Mouse (Mus musculus): ENCODE results near the gene 2010111I01Rik.

The 2010111I01Rik gene

GRCm38 (mm10) chr13:63112043-63112597 lies 147.4 kb downstream of the 2010111I01Rik start:
- DNase-seq (ENCODE audit: low spot score in 2 of 2): no peak

DNA sequence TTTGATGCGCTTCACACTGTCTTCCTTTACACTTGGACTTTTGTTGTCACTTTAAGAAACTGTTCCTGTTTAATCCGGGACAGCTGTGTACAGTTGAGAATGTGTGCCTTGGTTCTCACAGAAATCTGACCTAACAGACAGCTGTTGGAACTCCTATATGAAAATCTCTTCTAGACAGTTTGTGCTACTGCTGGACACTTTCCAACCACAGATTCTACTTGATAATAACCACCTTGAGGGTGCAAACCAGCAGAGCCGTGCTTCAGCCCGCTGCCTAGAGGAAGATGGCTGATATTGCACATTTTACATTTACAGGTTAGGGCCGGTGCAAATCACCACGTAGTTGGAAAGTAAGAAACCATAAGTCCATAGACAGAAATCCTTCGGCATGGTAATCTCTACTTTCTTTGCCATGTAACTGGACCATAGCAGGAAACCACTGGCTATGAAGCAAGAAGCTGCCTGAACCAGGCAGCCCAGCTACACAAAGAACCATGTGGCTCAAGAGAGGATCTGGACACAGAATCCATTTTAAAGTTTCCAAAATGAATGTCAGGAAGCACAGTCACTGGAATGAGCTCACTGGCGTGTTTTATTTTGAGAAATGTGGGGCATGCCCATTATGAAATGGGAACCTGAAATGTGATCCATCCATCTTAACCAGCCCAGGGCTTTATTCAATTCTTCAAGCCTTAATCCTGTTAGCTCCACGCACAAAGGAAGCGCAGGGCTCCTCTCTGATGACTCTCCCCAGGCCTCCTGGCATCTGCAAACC lies 148.1 kb downstream of the 2010111I01Rik start:
- no peak for DNase-seq (ENCODE audit: low spot score in 2 of 2)

GRCm38 (mm10) chr13:63113881-63114301 lies 149.2 kb downstream of the 2010111I01Rik start:
- no peak for DNase-seq (ENCODE audit: low spot score in 2 of 2)

DNA sequence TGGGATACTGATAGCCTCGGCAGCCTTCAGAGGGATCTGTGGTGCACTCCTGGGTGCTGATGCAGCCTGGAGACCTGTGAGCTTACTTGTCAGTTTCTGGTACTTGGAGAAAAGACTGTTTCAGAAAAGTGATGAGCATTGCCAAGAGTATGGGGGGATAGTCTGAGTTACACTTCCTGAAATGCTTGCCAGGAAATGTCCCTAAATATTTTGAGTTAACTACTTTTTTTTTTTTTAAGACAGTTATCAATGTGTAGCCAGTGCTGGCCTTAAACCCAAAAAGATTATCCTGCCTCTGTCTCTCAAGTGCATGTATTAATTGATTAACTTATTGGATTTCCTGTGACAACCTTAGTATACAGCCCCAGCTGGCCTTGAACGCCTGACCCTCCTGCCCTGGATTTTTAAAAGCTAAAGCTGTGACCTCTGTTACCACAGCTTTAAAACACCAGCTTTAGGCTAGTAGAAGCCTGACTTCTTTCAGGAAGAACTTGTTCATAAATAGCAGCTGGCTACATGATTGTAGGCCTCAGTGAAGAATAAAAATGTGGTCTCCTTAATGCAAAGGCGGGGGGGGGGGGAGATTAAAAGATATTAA lies 150.6 kb downstream of the 2010111I01Rik start:
- DNase-seq (ENCODE audit: low spot score in 2 of 2): no peak

- DNase-seq (ENCODE audit: low spot score in 2 of 2): no peak
Measured at GRCm38 (mm10) chr13:63117495-63118184, 152.9 kb downstream of the 2010111I01Rik start.

DNA sequence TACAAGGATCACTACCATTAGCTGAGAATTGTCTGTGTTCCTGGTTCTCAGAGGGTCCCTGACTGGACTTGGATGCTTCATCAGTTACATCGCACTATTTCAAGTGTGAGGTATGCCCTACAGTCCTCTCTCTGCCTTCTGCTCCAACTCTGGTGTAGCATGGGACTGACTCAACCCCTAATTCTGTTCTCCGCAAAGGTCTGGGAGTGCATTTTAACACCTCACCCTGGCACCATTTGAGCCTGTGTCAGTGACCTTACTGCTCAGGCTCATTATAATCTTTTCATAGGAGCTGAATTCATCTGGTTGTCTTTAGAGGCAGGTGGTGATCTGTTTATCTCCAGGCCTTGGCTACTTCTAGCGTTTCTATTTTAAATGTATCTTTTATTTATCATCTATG lies 154.0 kb downstream of the 2010111I01Rik start:
- no peak for DNase-seq (ENCODE audit: low spot score in 2 of 2)

DNA sequence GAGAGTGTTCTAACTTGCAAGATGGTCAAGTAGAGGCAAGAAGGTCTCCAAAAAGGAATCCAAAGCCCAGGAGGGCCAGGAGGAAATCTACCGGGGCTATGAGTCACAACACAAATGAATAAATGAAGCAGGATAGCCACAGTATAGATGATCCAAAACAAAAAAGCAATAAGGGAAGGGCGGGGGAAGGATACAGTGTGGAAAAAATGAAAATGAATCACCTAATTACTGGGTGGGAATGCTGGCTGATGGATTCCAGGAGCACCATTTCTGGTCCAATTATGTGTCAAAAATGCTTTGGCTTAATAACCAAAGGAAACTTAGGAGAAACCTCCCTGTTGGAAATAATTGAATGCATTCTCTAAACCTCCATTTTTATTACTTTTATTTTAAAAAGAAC lies 155.6 kb downstream of the 2010111I01Rik start:
- no peak for DNase-seq (ENCODE audit: low spot score in 2 of 2)

DNA sequence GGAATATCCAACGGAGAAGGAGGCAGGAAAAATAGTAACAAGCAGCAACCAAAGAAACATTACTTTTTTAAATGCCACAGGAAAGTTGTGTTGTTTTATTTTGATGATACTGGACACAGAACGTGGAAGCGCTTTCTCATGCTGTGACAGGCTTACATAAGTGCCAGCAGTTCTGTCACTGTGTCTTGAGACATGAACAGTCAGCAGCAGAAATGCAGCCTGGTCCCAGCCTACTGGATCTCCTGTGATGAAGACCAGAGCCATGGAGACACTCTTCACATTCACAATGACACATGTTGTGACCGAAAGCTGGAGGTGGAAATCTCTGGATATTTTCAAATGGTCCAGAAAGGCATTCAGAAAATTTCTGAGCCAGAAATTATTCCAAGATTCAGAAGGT lies 157.1 kb downstream of the 2010111I01Rik start:
- DNase-seq (ENCODE audit: low spot score in 2 of 2): no peak

DNA sequence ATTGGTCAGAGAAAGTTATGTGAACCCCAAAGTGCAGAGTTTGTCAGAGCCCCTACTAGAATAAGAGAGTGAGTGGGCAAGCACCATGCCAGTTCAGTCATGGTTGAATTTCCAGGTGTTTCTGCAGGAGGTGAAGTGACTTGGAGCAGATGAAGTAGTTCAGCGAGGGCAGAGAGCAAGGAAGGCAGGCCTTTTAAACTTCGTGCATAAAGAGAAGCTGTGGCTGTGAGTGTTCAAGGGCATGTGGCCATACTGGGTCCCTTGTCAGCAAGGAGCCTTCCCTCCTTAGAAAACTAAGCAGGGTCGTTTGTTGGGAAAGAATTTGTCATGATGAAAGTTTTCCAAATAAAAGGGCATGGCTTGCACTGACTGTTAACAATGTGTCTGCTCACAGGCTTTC lies 161.5 kb downstream of the 2010111I01Rik start:
- DNase-seq (ENCODE audit: low spot score in 2 of 2): no peak

DNA sequence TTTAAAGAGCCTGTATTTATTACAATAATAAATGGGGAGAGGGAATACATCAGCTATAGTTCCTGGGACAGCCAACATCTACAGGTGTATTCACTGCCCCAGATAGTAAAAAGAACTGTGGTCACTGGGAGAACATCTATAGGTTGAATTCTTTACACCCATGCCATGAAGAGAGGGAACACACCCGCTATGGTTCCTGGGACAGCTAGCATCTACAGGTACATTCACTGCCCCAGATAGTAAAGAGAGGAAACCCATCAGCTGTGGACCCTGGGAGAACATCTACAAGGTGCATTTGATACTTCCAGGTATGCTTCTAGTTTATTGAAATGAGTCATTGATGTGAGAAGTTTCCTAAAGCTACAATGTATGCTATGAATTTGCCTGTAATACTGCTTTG lies 162.8 kb downstream of the 2010111I01Rik start:
- DNase-seq (ENCODE audit: low spot score in 2 of 2): no peak

GRCm38 (mm10) chr13:63134879-63135421 lies 170.3 kb downstream of the 2010111I01Rik start:
- DNase-seq (ENCODE audit: low spot score in 2 of 2): no peak

GRCm38 (mm10) chr13:63135994-63136393 lies 171.3 kb downstream of the 2010111I01Rik start:
- DNase-seq (ENCODE audit: low spot score in 2 of 2): no peak

DNA sequence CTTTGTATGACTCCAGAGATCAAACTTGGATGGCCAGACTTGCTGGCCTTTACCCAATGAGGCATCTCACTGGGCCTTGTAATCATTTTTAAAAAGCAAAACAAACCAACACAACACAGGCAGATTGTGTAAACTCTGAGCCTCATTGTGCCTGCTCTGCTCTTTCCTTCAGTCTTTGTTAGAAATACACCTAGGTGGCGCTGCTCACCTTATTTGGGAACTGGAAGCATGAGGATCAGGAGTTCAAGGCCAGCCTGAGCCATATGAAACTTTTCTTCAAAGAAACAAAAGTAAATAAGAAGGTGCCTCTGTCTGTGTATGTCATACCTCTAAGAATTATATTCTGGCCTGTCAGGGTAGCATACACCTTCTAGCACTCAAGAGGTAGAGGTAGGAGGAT lies 172.1 kb downstream of the 2010111I01Rik start:
- DNase-seq (ENCODE audit: low spot score in 2 of 2): no peak

GRCm38 (mm10) chr13:63138376-63139048 lies 173.8 kb downstream of the 2010111I01Rik start:
- no peak for DNase-seq (ENCODE audit: low spot score in 2 of 2)

- DNase-seq (ENCODE audit: low spot score in 2 of 2): no peak
Measured at GRCm38 (mm10) chr13:63139463-63140226, 175.0 kb downstream of the 2010111I01Rik start.

GRCm38 (mm10) chr13:63140784-63141183 lies 176.1 kb downstream of the 2010111I01Rik start:
- no peak for DNase-seq (ENCODE audit: low spot score in 2 of 2)

DNA sequence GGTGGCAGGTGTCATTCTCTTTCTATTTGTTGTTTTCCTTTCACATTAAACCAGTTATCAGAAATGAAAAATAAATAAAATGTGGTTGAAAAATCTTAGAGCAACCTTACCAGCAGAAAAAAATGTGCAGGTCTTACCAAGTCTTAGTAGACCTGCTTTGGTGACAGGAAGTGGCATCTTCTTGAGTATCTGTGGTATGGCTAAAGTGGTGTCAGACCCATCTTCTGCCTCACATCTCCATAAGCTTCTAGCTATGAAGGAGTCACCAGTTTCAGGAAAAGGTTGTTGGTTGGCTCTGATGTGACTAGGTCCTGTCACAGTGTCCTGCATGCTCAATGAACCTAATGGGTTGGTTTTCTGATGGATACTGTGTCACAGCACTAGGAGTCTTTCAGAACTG lies 176.6 kb downstream of the 2010111I01Rik start:
- DNase-seq (ENCODE audit: low spot score in 2 of 2): no peak

DNA sequence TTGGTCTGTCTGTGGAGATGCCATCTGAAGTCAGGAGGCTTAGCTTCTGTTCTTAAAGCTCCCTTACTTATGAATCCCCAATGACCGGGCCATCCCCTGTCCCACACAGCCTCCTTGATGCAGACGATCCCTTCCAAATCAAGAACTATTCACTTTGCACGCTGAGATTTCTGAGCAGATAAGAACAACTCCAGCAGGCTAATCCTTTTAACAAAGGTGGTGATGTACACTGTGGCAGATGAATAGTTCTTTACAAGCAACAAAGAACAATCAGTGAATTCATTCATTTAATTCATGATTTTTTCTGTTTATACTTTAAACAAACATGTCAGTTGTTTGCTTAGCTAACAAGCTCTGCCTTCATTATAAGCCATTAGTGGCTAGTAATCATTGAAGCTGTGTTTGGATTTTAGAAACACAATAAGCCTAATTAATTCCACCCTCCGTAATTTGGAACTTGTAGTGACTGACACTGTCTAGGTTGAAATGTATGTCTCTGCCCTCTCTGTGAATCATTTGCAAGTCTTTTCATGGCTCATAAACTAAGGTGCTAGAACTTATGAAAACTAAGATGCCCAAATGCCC lies 182.0 kb downstream of the 2010111I01Rik start:
- DNase-seq (ENCODE audit: low spot score in 2 of 2): no peak

- DNase-seq (ENCODE audit: low spot score in 2 of 2): no peak
Measured at GRCm38 (mm10) chr13:63148157-63148556, 183.5 kb downstream of the 2010111I01Rik start.

DNA sequence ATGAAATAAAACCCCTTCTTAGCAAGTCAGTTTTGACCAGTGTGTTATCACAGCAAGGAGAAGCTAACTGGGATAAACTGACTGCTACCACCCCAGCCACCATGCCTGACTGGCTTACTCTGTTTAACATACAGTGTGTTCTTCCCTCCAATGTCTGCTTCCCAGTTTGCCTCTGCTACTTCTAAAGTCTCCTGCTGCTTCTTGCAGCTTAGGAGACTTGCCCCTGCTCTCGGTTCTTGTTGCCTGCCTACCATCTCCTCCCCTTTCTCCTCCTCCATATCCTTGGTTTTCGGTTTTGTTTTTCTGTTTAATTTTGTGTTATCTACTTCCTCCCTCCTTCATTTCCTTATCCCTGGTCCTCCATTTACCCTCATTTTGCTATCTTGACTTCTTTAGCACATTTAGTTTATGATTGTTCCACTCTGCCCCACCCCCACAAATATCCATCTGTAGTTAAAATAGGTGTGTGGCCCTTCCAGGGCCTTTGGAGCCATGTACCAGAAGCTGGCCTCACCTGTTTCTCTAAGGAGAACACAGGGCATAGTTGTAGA lies 185.9 kb downstream of the 2010111I01Rik start:
- DNase-seq (ENCODE audit: low spot score in 2 of 2): no peak

Data from frontal cortex, postnatal 10 days (tissue).